Mouse (Mus musculus) kidney, postnatal 10 days (tissue): ENCODE data around the gene Calhm3.
A peak's percentile ranks its signal among the peaks of the same experiment; 100 is the strongest.
"Not testable (repeated sequence)": the region's sequence is repeated elsewhere in the genome, so short reads cannot be mapped to it uniquely, and the experiment has no call there.

Source experiments
- DNase-seq: peaks from one replicate; pipeline ENCODE4 v3.0.0; 2021; ENCODE audit warnings: mixed read lengths

Calhm3 gene

DNA sequence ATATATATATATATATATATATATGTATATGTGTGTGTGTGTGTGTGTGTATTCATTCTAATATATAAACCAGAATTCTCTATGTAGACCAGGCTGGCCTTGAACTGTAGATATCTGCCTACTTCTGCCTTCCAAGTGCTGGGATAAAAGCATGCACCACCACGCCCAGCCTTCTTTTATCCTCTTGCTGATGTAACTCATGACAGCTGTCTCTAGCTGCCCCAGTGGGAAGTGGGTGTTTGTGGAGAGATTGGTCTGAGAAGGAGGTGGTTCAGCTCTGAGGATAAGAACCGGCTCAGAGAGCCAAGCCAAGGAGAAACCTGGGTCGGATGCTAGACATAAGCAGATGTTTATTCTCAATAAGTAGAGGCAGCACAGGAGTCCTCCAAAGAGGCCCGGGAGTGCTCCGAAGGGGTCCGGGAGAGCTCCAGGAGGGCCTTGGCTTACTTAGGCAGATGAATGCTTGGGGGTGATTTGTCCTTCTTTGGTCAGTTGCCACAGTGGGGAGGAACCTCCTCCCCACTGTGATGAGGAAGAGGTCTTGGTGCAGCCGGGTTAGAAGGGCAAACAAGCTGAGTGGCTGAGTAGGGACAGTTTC is 10.2 kb upstream of the Calhm3 start:
- no peak for DNase-seq

DNA sequence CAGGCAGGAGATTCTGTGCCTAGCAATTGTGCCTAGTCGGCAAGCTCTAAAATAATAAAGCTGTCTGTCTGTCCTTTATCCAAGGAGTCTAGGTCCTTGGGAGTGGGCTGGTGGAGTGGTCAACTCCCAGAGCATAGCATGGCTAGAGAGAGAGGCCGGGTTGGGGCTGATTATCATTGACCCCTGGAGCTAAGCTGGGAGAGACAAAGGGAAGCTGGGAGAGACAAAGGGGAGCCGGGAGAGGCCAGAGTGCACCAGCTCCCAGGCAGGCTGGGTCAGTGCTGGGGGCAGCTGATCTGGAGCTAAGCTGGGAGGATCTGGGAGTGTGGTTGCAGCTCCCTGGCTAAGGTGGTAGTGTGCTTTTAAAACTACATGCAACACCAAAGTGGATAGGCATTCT is 9.2 kb upstream of the Calhm3 start:
- DNase-seq = no peak

DNA sequence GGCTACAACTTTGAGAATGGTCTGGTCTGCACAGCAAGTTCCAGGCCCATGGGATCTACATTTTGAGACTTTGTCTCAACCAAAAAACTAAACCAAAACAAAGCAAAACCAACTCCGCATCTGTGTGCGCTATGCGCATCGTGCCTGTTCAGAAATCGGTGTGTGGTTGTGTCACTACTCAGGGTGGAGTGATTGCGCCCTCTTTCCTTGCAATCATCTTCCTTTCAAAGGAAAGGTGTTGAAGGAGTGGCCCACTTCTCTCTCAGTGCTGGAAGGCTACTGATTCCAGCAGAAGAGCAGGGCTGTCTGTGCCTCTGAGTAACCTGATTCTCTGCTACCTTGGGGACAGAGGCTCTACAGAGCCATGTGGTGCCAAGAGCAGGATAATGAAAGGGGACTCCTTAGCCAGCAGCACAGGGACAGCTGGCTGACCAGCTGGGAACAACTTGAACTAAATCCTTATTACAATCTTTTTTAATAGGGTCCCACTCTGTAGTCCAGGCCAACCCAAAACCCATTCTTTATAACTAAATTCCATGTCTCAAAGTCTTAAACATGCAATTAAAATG is 5.7 kb upstream of the Calhm3 start:
- DNase-seq = no peak

DNA sequence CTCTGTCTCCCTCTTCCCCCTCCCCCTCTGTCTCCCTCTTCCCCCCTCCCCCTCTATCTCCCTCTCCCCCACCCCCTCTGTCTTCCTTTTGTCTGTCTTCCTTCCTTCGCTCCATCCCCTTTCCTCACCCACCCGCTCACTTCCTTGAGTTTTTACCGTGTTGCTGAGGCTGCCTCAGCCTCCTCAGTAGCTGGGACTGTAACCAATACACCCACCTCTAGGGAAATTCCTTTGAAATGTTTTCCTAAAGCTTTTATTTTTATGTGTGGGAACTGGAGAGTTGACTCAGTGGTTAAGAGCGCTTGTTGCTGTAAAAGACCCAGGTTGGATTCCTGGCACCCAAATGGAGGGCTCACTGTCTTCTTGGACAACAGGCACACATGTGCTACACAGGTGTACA is 4.1 kb upstream of the Calhm3 start:
- DNase-seq = no peak

DNA sequence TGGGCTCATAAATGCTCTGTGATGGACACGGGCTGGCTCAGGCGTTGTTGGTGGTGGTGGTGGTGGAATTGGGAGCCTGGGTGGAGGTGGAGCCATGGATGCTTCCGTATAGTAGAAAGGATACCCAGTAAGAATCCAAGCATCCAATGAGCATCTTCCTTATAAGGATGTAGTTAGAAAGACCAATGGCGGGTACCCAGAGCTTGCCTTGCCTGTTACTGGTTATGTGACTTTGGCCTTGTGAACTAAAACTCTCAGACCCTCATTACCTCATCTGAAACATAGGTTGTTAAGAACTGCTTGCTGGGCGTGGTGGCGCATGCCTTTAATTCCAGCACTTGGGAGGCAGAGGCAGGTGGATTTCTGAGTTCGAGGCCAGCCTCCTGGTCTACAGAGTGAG is 3.8 kb downstream of the Calhm3 start:
- no peak for DNase-seq

DNA sequence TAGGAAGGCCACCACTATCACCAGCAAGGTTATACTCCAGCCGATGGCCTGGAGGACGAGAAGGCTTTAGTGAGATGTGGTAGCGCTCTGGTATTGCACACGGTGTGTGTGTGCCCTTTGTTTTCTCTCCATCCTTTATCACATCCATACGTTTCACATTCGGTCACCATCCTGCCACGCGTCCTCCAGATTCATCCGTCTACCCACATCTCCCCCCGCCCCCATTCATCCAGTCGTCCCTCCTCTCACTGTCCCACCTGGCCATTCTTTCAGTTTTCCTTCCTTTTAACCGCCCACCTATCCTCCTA is 5.5 kb downstream of the Calhm3 start:
- no peak for DNase-seq

DNA sequence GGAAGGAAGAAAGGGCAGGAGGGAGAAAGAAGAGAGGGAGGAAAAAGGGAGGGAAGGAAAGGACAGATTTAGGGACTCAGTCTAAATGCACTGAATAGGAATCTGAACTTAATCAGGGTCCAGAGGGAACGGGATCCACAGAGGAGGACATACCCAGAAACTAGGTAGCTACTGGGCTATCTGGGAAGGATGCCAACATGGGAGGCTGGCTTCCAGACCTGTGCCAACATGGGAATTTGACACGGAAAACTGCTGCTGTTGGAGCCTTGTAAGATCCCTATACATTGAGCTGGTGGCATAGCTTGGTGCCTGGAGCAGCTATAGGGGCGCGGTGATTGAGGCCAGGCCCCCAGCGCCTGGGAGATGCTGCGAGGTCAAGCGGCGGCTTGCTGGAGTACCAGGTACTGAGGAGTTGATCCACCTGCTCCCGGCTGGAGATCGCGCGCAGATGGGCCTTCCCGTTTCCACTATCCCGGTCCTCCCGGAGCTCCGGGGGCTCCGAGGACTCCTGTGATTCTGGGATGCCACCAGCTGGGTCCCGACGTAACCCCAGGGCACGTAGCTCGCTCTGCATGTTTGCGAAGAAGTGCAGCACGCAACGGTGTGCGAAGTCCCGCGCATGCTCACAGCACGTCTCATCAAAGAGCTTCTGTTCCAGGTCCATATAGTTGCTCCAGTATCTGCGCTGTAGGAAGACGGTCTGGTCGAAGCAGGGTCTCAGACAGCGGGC is 6.1 kb downstream of the Calhm3 start:
- DNase-seq = no peak

DNA sequence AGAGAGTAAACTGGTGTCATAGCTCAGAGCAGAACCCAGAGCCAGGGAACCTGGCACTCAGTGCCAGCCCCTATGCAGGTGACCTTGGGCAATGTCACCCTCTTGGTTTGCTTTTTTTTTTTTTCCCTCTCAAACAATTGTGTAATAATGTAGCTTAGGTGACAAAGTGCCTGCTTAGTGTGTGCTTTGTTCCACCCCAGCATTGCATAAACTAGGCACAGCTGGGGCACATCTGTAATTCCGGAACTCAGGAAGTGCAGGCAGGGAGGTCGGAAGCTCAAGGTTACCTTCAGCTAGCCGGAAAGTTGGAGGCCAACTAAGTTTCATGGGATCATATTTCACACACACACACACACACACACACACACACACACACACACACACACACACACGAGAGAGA is 7.7 kb downstream of the Calhm3 start:
- no peak for DNase-seq

DNA sequence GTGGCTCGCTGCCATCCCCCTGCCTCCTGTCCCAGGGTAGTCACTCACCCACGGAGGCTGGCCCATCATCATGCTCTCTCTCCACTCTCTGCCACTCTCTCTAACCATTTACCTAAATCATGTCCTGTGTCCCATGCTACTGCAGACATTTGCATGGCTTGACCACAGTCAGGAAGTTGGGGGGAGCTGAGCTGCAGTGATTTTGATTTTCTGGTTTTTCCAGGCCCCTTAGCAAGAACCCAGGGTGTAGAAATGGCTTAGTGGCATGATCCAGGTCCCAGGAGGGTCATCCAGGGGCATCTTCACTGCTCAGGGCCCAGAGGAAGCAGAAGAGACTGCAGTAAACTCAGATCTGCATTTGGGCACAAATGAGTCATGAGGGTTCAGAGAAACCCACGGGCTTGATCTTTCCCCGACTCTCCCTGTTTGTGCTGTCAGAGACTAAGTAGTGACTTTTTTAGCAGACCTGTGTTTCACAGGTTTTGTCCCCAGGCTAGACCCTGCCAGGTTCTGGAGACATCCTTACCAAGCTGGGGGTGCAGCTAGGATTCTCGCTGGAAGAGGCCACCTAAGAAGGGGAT is 9.2 kb downstream of the Calhm3 start:
- no peak for DNase-seq

DNA sequence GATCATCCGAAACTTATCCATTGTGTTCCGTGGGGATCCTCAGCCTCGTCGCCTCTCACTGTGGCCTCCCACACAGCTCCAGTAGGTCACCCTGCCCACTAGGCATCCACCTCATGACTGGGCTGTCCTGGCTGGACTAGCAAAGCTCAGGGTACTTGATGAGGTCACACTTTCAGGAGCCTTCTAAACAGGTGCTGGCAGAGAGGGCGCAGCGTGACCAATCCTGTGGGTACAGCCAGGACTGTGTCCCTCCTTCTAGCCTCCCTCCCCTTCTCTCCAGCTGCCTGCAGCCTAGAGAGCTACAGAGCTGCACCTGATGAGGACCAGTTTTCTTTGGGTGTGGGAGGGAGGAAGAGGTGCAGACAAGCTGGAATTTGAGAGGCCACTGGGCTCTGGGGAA is 13.4 kb downstream of the Calhm3 start, which contains the start of gene Calhm1:
Gene Calhm1, minus strand, starts transcription at position 101 of the 400 bp plus-strand sequence.
- no peak for DNase-seq

DNA sequence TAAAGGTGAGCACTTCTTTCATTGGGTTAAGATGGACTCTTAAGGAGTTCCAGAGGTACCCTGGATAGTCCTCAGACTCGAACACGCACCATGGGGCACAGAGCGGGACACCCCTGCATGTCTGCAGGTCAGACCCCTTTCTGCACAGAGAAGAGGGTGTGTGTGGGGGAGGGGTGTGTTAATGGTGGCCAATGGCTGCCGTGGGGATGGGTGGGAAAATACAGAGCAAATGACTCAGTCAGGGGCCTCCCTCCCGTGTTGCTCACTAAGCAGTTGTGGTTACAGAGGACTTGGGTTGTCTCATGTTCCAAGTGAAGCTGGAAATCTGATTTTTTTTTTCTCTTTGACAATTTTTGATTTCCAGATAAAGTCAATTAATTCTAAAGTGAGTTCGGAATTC is 15.1 kb downstream of the Calhm3 start:
- DNase-seq = no peak

DNA sequence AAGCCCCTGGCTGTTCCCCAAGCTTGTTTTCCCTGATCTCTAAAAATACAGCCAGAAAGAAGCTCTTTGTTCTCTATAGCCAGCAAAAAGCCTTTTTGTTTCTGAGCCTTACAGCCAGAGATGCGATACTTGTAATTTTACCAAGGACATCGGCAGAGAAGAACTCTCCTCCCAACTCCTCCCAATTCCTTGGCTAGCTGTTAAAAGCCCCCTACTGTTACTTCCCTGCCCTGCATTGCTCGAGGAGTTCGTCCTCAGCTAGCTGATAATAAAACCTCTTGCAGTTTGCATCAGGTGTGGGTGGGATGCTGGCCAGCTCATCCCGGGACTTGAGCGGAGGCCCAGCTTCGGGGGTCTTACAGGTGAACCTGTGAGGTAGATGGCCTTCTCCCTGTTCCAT is 18.0 kb downstream of the Calhm3 start:
- DNase-seq = not testable (repeated sequence)

DNA sequence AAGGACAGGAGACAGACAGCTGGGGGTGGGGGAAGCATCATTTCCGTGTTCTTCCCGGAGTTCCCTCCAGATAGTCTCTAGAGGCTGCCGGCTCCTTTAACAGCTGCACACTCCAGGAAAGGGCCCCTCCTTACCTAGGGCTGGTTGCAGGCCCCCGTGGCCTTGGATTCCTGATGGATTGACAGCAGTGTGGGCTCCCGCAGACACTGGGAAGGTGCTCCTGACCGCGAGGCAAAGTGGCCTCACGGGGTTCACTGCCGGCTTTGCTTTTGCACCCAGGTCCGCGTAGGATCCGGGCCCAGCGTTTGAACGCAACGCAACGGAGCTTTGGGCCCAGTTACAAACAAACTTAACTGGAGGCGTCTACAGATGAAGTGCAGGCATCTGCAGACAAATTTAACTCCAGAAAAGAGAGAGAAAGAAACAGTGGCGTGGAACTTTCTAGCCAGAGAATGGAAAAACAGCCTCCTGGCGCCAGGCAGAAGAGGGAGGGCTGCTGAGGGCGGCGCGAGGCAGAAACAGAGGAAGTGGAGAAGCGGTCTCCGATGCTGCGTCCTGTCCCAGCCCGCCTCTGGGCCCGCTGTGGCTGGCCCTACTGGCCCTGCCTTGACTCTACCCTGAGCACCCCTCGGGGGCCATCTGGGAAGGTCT is 19.7 kb downstream of the Calhm3 start, which contains the start of gene Calhm2:
Gene Calhm2, minus strand, starts transcription at position 524 of the 651 bp plus-strand sequence.
- peak; percentile 77 for DNase-seq

DNA sequence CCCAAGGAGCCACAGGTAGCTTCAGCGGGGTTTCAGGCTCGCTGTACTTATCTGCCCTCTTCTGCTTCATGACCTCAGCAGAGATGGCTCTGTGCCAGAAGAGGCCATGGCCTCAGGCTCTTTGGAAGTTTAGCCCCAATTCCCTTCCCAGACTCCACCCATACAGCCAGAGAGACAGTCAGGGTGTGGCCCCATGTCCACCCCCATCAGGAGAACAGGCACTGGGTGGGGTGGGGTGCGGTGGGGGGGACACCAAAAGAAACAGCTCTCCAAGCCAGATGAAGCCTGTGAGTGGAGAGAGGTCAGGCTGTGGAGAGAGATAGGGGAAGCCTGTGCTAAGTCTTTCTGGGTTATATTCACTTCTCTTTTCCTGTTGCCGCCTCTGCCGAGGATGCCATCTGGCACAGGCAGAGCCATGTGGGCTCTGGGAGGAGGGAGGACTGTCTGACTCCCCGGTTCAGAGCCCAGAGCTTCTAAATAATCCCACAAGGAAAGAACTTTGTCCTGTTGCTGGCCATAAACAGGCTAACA is 20.4 kb downstream of the Calhm3 start:
- DNase-seq = peak; percentile 69

DNA sequence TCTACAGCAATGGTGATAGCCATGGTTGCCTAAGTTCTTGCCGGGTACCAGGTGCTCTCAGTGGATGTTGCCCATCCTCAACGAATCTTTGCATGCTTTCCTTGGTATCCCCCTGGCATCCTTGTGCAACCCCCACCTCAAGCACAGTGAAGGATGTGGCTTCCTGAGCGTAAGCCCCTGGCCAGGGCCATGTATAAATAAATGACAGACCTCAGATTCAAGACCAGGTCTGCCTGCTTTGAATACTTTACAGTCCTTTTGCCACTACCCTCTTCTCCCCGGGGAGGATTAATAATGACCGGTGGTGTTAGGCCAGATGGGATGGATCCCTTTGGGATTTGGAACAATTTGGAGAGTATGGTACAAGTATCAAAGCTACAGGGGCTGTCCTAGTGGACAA is 21.4 kb downstream of the Calhm3 start:
- no peak for DNase-seq

DNA sequence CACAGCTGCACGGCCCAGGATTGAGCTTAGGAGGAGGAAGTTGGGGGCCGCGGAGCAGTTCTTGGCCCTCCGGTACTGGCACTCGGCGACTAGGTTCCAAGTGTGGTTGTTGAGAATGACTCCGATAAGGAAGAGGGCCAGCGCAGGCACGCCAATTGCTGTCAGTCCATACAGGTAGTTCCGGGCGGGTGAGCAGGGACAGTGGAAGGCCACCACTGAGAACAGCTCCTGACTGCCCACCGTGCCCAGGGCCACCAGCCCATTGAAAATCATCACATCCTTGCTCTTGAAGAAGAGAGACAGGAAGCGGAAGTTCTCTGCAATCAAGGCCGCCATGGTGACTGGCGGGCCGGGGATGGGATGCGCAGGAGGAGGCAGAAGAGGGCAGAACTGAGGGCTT is 22.0 kb downstream of the Calhm3 start:
- no peak for DNase-seq

DNA sequence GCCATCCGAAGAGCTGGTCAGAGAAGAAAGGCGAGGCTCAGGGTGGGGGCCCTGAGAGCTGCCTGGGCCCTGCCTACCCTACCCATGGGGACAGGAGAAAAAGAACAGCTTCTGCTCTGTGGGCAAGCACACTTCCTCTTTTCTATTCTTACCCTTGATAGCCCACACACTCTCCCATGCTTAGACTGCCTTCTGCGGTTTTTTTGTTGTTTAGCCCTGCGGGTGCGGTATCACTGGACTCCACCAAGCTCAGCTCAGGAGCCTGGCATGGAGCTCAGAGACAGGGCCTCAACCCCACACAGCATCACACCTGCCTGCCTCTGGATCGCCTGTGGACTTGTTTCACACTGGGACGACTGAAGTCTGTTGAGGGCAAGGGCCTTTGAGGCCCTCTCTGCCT is 24.4 kb downstream of the Calhm3 start:
- DNase-seq = no peak

DNA sequence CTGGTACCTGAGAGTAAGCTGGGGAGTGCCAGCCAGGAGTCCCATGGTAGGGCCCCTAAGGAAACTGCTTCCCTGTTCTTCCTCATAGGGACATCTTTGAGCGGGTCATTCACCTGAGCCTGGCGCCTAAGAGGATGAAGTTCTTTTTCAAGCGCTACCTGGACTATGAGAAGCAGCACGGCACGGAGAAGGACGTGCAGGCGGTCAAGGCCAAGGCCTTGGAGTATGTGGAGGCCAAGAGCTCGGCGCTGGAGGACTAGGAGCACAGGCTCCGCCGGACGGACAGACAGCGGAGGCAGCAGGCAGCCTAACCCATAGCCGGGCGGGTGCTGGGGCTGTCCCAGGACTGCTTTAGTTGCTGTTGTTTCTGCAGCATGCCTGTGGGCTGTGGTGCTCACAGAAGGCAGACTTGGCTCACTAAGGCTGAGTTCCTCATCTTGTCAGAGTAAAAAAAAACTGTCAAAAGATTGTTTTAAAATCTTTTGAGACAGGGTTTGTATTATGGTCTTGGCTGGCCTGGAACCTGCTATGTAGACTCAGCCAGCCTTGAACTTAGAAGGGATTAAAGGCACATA is 26.9 kb downstream of the Calhm3 start:
- DNase-seq = no peak

DNA sequence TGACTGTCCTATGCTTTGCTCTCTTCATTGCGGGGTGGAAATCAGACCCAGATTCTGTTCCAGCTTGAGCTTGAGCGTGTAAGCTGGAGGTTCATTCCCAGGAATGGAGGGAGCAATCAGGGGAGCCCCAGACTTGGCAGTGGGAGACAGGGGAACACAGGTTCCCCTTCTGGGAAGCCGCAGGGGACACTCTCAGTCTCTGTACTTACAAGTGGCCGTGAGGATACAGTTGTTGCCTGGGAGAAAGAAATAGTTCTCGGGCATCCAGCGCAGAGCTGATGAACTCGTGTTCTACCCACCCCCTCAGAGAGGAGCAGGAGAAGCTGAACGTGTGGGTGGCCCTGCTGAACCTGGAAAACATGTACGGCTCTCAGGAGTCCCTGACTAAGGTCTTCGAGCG is 28.7 kb downstream of the Calhm3 start:
- no peak for DNase-seq

DNA sequence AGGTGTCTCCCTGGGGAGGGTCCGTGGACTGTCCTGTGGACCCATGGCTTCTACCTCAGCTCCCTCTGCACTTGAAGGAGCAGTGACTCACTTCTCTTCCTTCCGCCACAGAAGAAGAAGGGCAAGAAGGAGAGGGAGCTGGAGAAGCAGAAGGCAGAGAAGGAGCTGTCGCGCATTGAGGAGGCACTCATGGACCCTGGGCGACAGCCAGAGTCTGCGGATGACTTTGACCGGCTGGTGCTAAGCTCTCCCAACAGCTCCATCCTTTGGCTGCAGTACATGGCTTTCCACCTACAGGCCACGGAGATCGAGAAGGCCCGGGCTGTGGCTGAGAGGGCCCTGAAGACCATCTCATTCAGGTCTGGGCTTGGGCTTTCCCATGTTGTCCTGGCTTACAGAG is 29.4 kb downstream of the Calhm3 start:
- DNase-seq = no peak

DNA sequence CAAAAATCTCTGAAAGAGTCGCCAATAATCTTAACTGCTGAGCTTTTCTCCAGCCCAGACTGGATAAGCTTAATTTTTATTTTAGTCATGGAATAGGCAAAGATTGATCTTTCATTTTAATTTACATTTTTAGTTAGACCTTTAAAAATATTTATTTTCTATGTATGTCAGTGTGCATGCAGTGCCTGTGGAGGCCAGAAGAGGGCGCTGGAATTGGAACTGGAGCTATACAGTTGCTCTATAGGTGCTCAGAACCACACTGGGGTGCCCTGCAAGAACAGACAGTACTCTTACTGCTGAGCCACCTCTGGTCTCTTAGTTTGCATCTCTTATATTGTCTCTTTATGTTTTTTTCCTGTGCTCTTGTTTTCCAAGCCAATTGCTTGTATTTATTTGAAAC is 34.8 kb downstream of the Calhm3 start:
- peak; percentile 67 for DNase-seq

DNA sequence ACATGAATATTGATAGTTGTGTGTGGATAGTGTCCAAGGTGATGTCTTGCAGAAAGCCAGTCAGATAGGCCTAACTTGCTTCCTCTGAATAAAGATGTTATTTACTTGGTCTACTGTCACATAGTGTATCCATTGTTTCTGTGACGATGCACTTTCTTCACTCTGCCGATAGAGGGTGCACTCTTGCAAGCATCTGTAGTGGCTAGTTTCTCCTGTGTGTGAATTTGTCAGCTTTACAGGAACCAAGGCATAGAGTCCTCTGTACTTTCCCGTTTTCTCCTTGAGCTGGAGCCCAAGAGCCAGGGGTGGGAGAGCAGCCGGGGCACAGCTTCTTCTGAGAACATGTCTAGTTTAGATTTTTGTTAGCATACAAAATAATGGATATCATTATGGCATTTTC is 36.5 kb downstream of the Calhm3 start:
- DNase-seq = peak; percentile 36

DNA sequence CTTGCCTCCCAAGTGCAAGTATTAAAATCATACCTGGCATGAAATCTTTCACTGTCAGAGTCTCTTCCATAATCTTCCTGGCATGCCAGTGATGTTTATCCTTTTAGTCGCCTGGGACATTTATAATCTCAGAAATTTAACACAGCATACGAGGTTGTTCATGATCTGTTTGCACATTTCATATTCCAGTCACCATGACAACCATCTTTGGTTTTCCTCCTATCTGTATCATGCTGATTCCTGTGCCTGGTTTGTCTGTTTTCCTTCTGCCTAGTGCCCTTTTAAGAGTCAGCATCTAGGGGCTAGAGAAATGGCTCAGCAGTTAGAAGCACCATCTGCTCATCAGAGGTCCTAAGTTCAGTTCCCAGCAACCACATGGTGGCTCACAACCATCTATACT is 38.9 kb downstream of the Calhm3 start:
- no peak for DNase-seq
